Mouse (Mus musculus) stomach, postnatal 0 days (tissue): ENCODE measurements around the gene Dpep2nb. TPM values are rescaled to one million over a fixed set of nuclear protein-coding genes. Genes with fewer than 3 reads are reported as not detected.

ENCODE experiments used
- ATAC-seq: fragments of 200-750 bp; cut with Nextera tagmentation; 2 replicates; pipeline ENCODE4 v1.8.0; 2017; ENCODE audit not compliant: low FRiP score, low TSS enrichment
- DNase-seq: peaks from one replicate; pipeline ENCODE4 v3.0.0-alpha.2; 2016; ENCODE audit warnings: low spot score
- H3K27ac ChIP-seq: fragments of 300-500 bp; sonication (generic); replicated peaks from 2 replicates; pipeline ENCODE4 v1.5.1; 2014; ENCODE audit warnings: mild to moderate bottlenecking, control low read depth
- H3K27me3 ChIP-seq: fragments of 300-500 bp; sonication (generic); 2 replicates; pipeline ENCODE4 v1.6.1; 2014; ENCODE audit warnings: low read length; ENCODE audit not compliant: control insufficient read depth, insufficient read depth
- H3K36me3 ChIP-seq: fragments of 300-500 bp; sonication (generic); 2 replicates; pipeline ENCODE4 v1.6.1; 2014; ENCODE audit warnings: low read length, mixed read lengths; ENCODE audit not compliant: control insufficient read depth, insufficient read depth
- H3K4me1 ChIP-seq: fragments of 300-500 bp; sonication (generic); replicated peaks from 2 replicates; pipeline ENCODE4 v1.6.1; 2014; ENCODE audit warnings: antibody characterized with exemption; ENCODE audit not compliant: control insufficient read depth, insufficient read depth
- H3K4me2 ChIP-seq: fragments of 300-500 bp; sonication (generic); replicated peaks from 2 replicates; pipeline ENCODE4 v1.6.1; 2014; ENCODE audit warnings: low read depth, mild to moderate bottlenecking, control low read depth, moderate library complexity
- H3K4me3 ChIP-seq: fragments of 300-500 bp; sonication (generic); 2 replicates; pipeline ENCODE4 v1.5.1; 2014; ENCODE audit warnings: low read depth, low read length, control low read depth
- H3K9ac ChIP-seq: fragments of 300-500 bp; sonication (generic); 2 replicates; pipeline ENCODE4 v1.6.1; 2014; ENCODE audit warnings: mild to moderate bottlenecking, low read length, control low read depth, mixed read lengths
- H3K9me3 ChIP-seq: fragments of 300-500 bp; sonication (generic); 2 replicates; pipeline ENCODE4 v1.6.1; 2016; ENCODE audit warnings: low read length; ENCODE audit not compliant: control insufficient read depth
- CTCF ChIP-seq: IDR thresholded peaks from 2 replicates; pipeline ENCODE4 v1.5.1; 2016; ENCODE audit warnings: antibody characterized with exemption, low read depth, mild to moderate bottlenecking, moderate library complexity
- EP300 ChIP-seq: optimal IDR thresholded peaks from 2 replicates; pipeline ENCODE3; 2016; ENCODE audit warnings: antibody characterized with exemption
- WGBS: fragments of 180-500 bp; shearing (Covaris S2); extraction: QIAGEN DNeasy Blood & Tissue Kit; methylation state at CpG from one replicate; pipeline ENCODE4 v1.1.7; 2014; 5-methylcytosine and 5-hydroxymethylcytosine counted together
- polyA plus RNA-seq: library from polyadenylated mRNA; unstranded; fragments of >200 nt; fragmentation: Nextera tagmentation; extraction: Ambion mirVana; gene quantifications from 2 replicates; pipeline ENCODE4 v1.2.1, GENCODE M21; 2015

Gene Dpep2nb
- polyA plus RNA-seq, 1 experiment from 2014 or later: not detected

DNA sequence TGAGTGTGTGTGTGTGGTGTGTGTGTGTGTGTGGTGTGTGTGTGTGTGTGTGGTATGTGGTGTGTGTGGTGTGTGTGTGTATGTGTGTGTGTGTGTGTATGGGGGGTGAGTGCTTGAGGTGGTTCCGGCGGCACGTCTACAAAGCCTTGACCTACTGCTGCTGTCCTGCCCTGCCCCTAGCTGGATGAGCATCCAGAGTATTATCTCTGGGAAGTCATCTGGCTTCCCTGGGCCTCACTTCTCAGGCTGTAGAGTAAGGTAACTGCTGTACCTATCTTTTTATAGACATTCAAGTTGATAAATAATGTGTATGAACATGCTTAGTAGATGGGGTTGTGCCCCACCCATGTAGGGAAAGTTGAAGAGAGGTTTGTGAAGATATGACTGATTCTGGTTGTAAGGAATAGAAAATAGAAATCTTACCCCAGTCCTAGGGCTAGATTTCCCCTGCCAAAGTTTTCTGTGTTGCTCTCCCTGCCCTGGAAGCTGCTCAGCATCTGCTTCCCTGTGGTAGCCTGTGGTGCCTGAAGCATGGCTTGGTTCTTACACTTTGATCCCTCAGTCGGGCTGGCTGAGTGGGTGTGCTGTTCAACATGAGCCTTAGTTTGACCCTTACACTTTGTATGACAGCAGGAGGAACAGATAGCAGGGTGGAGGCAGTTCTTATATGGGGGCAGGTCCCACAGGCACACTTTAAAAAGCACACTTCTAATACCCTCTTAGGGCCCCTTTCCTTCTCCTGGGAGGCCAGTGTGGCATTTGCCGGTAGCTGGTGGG, 42.3 kb upstream of the Dpep2nb start:
- TF ChIP-seq CTCF (no peak), EP300 (no peak)
- Histone ChIP-seq H3K9me3 (no peaks in the 10 kb centered on the region), H3K4me2 (no peak overlapping the region), H3K27me3 (no peaks in the 10 kb centered on the region), H3K9ac (no peak overlapping the region), H3K27ac (no peak overlapping the region), H3K36me3 (no peaks in the 10 kb centered on the region), H3K4me1 (no peaks in the 10 kb centered on the region), H3K4me3 (no peak overlapping the region)
- WGBS: 88% methylated on average over 5 of the region's 5 CpGs
- ATAC-seq (no peak), DNase-seq (no peak)

- peak; percentile 60; the same call in 1 of the 2 replicates for ATAC-seq
- Histone ChIP-seq H3K9ac (no peak overlapping the region), H3K4me2 (no peak overlapping the region), H3K4me3 (no peak overlapping the region), H3K27ac (no peak overlapping the region; the same call in 1 of the 2 replicates), H3K4me1 (no peaks in the 10 kb centered on the region), H3K27me3 (no peaks in the 10 kb centered on the region), H3K9me3 (no peaks in the 10 kb centered on the region), H3K36me3 (no peaks in the 10 kb centered on the region)
- DNase-seq: no peak
- no peak for TF ChIP-seq CTCF
- TF ChIP-seq EP300: no peak
- 84% methylated on average over 11 of the region's 11 CpGs for WGBS
Observed at GRCm38 (mm10) chr8:106046872-106047559, 41.2 kb upstream of the Dpep2nb start.

- TF ChIP-seq EP300 (no peak), CTCF (no peak)
- WGBS: 56% methylated on average over 3 of the region's 3 CpGs
- no peak overlapping the region for H3K27ac ChIP-seq
Observed at GRCm38 (mm10) chr8:106044151-106044550, 38.4 kb upstream of the Dpep2nb start.

DNA sequence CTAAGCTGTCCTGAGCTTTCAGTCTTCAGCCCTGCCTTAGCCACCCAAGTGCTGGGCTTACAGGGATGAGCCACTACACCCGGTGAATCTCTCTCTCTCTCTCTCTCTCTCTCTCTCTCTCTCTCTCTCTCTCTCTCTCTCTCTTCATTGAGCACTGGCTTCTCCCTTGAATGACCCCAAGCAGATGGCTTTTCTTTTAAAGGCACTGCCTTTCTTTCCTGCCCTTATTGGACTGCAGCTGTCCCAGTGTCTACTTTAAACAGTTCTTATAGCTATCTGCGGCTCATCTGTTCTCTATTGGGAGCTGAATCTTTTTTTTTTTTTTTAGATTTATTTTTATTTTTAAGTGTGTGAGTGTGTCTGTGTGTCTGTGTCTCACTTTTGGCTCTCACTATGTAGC, 37.3 kb upstream of the Dpep2nb start:
- WGBS: 80% methylated on average over 2 of the region's 2 CpGs
- H3K27me3 ChIP-seq: no peaks in the 10 kb centered on the region
- no peak overlapping the region for H3K27ac ChIP-seq
- DNase-seq (no peak), ATAC-seq (no peak)
- H3K9me3 ChIP-seq: no peaks in the 10 kb centered on the region
- no peaks in the 10 kb centered on the region for H3K4me1 ChIP-seq
- no peaks in the 10 kb centered on the region for H3K36me3 ChIP-seq
- H3K9ac ChIP-seq: no peak overlapping the region
- TF ChIP-seq EP300 (no peak), CTCF (no peak)
- H3K4me3 ChIP-seq: no peak overlapping the region
- no peak overlapping the region for H3K4me2 ChIP-seq

More at GRCm38 (mm10) chr8:106044151-106044550, 38.4 kb upstream of the Dpep2nb start:
- Histone ChIP-seq H3K9me3 (no peaks in the 10 kb centered on the region), H3K9ac (no peak overlapping the region), H3K27me3 (no peaks in the 10 kb centered on the region), H3K4me3 (no peak overlapping the region), H3K36me3 (no peaks in the 10 kb centered on the region), H3K4me1 (no peaks in the 10 kb centered on the region), H3K4me2 (no peak overlapping the region)
- DNase-seq (no peak), ATAC-seq (no peak)

DNA sequence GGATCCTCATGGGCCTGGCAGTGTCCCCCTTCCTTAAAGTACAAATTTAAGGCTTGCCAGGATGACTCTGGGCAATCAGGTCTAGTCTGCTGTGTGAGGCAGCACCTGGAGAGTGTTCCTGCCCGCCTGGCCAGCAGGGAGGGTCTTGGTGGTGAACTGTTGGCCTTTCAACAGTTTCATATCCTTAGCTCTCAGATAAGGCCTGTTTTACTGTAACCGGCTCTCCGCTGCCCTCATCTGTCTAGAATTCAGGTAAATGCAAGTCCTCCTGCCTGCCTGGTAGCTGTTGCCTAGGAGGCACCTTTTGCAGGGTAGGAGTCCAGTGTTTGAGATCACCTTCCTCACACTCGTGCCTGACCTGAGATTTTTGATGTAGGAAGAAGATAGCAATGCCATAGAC, 34.4 kb upstream of the Dpep2nb start:
- ATAC-seq: no peak
- DNase-seq: no peak
- Histone ChIP-seq H3K27ac (no peak overlapping the region), H3K9me3 (no peaks in the 10 kb centered on the region), H3K9ac (no peak overlapping the region), H3K36me3 (no peaks in the 10 kb centered on the region), H3K4me2 (no peak overlapping the region), H3K4me1 (no peaks in the 10 kb centered on the region), H3K4me3 (no peak overlapping the region), H3K27me3 (no peaks in the 10 kb centered on the region)
- 63% methylated on average over 4 of the region's 4 CpGs for WGBS
- TF ChIP-seq EP300 (no peak), CTCF (peak; percentile 21; the same call in 1 of the 2 replicates)

DNA sequence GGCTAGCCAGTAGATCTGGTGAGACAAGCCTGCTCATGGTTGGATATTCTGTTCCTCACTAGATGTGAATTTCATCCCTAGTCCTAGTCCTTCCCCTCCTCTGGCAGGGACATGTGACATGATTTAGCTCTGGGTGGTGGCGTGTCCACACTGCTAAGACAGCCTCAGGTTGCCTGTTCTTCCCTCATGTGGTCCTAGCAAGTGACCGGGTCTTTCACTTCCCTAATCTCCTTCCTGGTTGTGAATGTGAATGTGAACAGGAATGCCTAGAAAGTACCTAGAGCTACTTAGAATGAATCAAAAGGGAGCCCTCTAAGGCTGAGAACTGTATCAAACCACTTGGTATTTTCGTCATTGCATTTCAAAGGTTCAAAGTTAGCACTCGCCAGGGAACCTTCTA, 33.8 kb upstream of the Dpep2nb start:
- WGBS: 86% methylated on average over 4 of the region's 4 CpGs
- no peak for ATAC-seq

More for the DNA sequence above, 33.8 kb upstream of the Dpep2nb start:
- H3K9me3 ChIP-seq: no peaks in the 10 kb centered on the region
- no peak overlapping the region for H3K4me2 ChIP-seq
- no peaks in the 10 kb centered on the region for H3K36me3 ChIP-seq
- H3K4me1 ChIP-seq: no peaks in the 10 kb centered on the region
- no peak overlapping the region for H3K4me3 ChIP-seq
- H3K27ac ChIP-seq: no peak overlapping the region
- DNase-seq: no peak
- no peaks in the 10 kb centered on the region for H3K27me3 ChIP-seq
- TF ChIP-seq EP300: no peak
- no peak for TF ChIP-seq CTCF
- no peak overlapping the region for H3K9ac ChIP-seq
